Mouse (Mus musculus) adrenal gland, adult 8-10 months (tissue): ENCODE measurements at regions not wholly inside any gene's neighbourhood (a gene's known extent, or its start where the extent isn't known, plus 50 kb on each side); places are given as distances from the start of the nearest gene placed in this dataset.

Experiments used
- DNase-seq: peaks from one replicate; pipeline ENCODE4 v3.0.0; 2022

- DNase-seq: no peak
These were observed 61.0 kb upstream of the Ptpn3 start for GRCm38 (mm10) chr4:57362652-57363051.

- DNase-seq: peak; percentile 36
These were observed 64.2 kb upstream of the Palm2 start for GRCm38 (mm10) chr4:57369736-57370373.

GRCm38 (mm10) chr4:57377872-57378271 lies 56.2 kb upstream of the Palm2 start:
- DNase-seq: no peak

- no peak for DNase-seq
These were observed 53.8 kb upstream of the Palm2 start for GRCm38 (mm10) chr4:57380063-57380800.

GRCm38 (mm10) chr4:57381306-57381705 lies 52.7 kb upstream of the Palm2 start:
- no peak for DNase-seq
